ENCODE assay signal across 9 mouse cellular contexts in genomic region chr7:45068000-45068318, GRCm38 (mm10). TPM values are rescaled to one million over a fixed set of nuclear protein-coding genes. Genes with fewer than 3 reads are reported as not detected.
DNase-seq lines count a peak whose midpoint lies in the region; ATAC-seq and TF ChIP-seq lines count a peak whose summit lies in the region.
"Had no signal": no experiment of that assay in that cellular context is flagged by ENCODE, and none has a peak within 500 bp of the region (broad histone marks: within the 10 kb centered on the region; RNA-seq: fewer than 3 reads in every experiment).

No protein-coding gene starts in this region.

- H3K36me3 ChIP-seq in heart, embryonic 11.5 days (ENCODE audit: control insufficient read depth, insufficient read depth, low read length), result no peaks in the 10 kb centered on the region
- no peaks in the 10 kb centered on the region for H3K36me3 ChIP-seq in lung, embryonic 14.5 days (ENCODE audit: insufficient read depth)
- H3K36me3 ChIP-seq in splenic B cell, adult 2 months (ENCODE audit: control insufficient read depth, insufficient read depth, low read length, poor library complexity, severe bottlenecking), result no peaks in the 10 kb centered on the region

- H3K4me3 ChIP-seq in heart, embryonic 11.5 days (ENCODE audit: low read depth, low read length), result no peak overlapping the region
- no peak overlapping the region for H3K4me3 ChIP-seq in bone marrow macrophage, adult 2 months (ENCODE audit: insufficient read depth, low read length)
- H3K4me3 ChIP-seq in lung, embryonic 14.5 days (ENCODE audit: low read depth, low read length), result no peak overlapping the region
- H3K4me3 ChIP-seq: embryonic facial prominence, embryonic 13.5 days had no signal

- no peak for TF ChIP-seq POLR2A in bone marrow macrophage, adult 2 months (IDR thresholded peaks at IDR 0.05; ENCODE audit: borderline replicate concordance, low read depth, low read length)

- 0 out of 2 replicates have a peak, but pooled peaks cover 4% of the 10 kb centered on the region for H3K4me1 ChIP-seq in heart, embryonic 11.5 days (ENCODE audit: control insufficient read depth, insufficient read depth, low read length)
- H3K4me1 ChIP-seq in bone marrow macrophage, adult 2 months (ENCODE audit: control insufficient read depth, insufficient read depth, low read length), result peaks cover 16% of the 10 kb centered on the region
- H3K4me1 ChIP-seq in lung, embryonic 14.5 days (ENCODE audit: insufficient read depth), result no peaks in the 10 kb centered on the region

- H3K9ac ChIP-seq in heart, embryonic 11.5 days (ENCODE audit: low read depth, low read length), result no peak overlapping the region
- no peak overlapping the region for H3K9ac ChIP-seq in lung, embryonic 14.5 days
- H3K9ac ChIP-seq: embryonic facial prominence, embryonic 13.5 days had no signal

- 30% methylated on average over 5 of the region's 5 CpGs for WGBS in heart, embryonic 11.5 days (ENCODE audit: insufficient replicate concordance)
- WGBS in lung, embryonic 14.5 days, result 26% methylated on average over 5 of the region's 5 CpGs

- no peaks in the 10 kb centered on the region for H3K27me3 ChIP-seq in heart, embryonic 11.5 days (ENCODE audit: control insufficient read depth, insufficient read depth, low read length)
- no peaks in the 10 kb centered on the region for H3K27me3 ChIP-seq in lung, embryonic 14.5 days (ENCODE audit: insufficient read depth, low read length)
- no peaks in the 10 kb centered on the region for H3K27me3 ChIP-seq in splenic B cell, adult 2 months (ENCODE audit: control insufficient read depth, insufficient read depth, low read length, poor library complexity, severe bottlenecking)
- H3K27me3 ChIP-seq: embryonic facial prominence, embryonic 13.5 days had no signal

- peak; percentile 95 for TF ChIP-seq CTCF in bone marrow macrophage, adult 2 months (IDR thresholded peaks at IDR 0.05; ENCODE audit: low read depth, low read length)
- TF ChIP-seq CTCF in lung, embryonic 14.5 days (IDR thresholded peaks at IDR 0.05; ENCODE audit: low read depth), result peak; percentile 78

- H3K9me3 ChIP-seq in heart, embryonic 11.5 days (replicated peaks; ENCODE audit: control insufficient read depth, low read length), result no peaks in the 10 kb centered on the region
- H3K9me3 ChIP-seq in lung, embryonic 14.5 days (ENCODE audit: low read depth, low read length), result no peaks in the 10 kb centered on the region
- H3K9me3 ChIP-seq: embryonic facial prominence, embryonic 13.5 days had no signal

- no peak for ATAC-seq in heart, embryonic 11.5 days (replicated peaks; ENCODE audit: insufficient number of reproducible peaks, low FRiP score, low TSS enrichment)
- ATAC-seq in CD4-positive, CD25-positive, alpha-beta regulatory T cell, adult 4 months, result peak; percentile 60
- peak; percentile 18; the same call in 1 of the 2 replicates for ATAC-seq in lung, embryonic 14.5 days (ENCODE audit: insufficient read depth)

- H3K27ac ChIP-seq in heart, embryonic 11.5 days (ENCODE audit: low read depth, low read length), result no peak overlapping the region
- H3K27ac ChIP-seq in bone marrow macrophage, adult 2 months (ENCODE audit: insufficient read depth, low read depth, low read length), result no peak overlapping the region
- H3K27ac ChIP-seq in lung, embryonic 14.5 days (ENCODE audit: low read depth), result no peak overlapping the region
- H3K27ac ChIP-seq: embryonic facial prominence, embryonic 13.5 days had no signal

- H3K4me2 ChIP-seq in heart, embryonic 11.5 days, result no peak overlapping the region
- no peak overlapping the region for H3K4me2 ChIP-seq in lung, embryonic 14.5 days
- H3K4me2 ChIP-seq: embryonic facial prominence, embryonic 13.5 days had no signal

- peak; percentile 53 to 60 for DNase-seq in heart, adult 18-20 months
- DNase-seq in heart, postnatal 4 days, result peak; percentile 66
- DNase-seq in lung, embryonic 14.5 days, result peak; percentile 73
- peak; percentile 73 for DNase-seq in splenic B cell, adult 2 months (ENCODE audit: low read depth, low spot score)
- DNase-seq in MN1 (ENCODE audit: low spot score), result no peak

RNA-seq across cellular contexts. Expression of gene Prrg2, which starts 5.5 kb away (rescaled TPM):
- 1 to 10 TPM; 7.8 TPM for total RNA-seq in heart, adult 18-20 months (2021)
- polyA plus RNA-seq in heart, embryonic 11.5 days (2014; fragmentation: Nextera tagmentation; extraction: Ambion mirVana), result 11.7 and 13.3 TPM in 2 replicates
- 1 to 10 TPM; 1.7 to 2.8 TPM for polyA plus RNA-seq in CD4-positive, CD25-positive, alpha-beta regulatory T cell, adult 4 months (2017; shearing (Covaris generic))
- 22.9 and 23.6 TPM in 2 replicates for polyA plus RNA-seq in bone marrow macrophage, adult 2 months (2012; ENCODE audit: insufficient read depth, insufficient read length, missing spikeins)
- total RNA-seq in heart, postnatal 4 days (2021), result 10 to 100 TPM in 1 of 2 experiments, 1 to 10 TPM in 1; 9.5 to 10.2 TPM
- polyA plus RNA-seq in lung, embryonic 14.5 days (2014; fragmentation: Nextera tagmentation; extraction: Ambion mirVana), result 18.1 and 19.2 TPM in 2 replicates

RNA-seq across cellular contexts. Expression of gene Nosip, which starts 5.7 kb away (rescaled TPM):
- 10 to 100 TPM; 29.6 to 35.2 TPM for total RNA-seq in heart, adult 18-20 months (2021)
- 54.2 and 58.9 TPM in 2 replicates for polyA plus RNA-seq in heart, embryonic 11.5 days (2014; fragmentation: Nextera tagmentation; extraction: Ambion mirVana)
- 100 to 1,000 TPM; 158 to 199 TPM for polyA plus RNA-seq in CD4-positive, CD25-positive, alpha-beta regulatory T cell, adult 4 months (2017; shearing (Covaris generic))
- 68.2 and 68.9 TPM in 2 replicates for polyA plus RNA-seq in bone marrow macrophage, adult 2 months (2012; ENCODE audit: insufficient read depth, insufficient read length, missing spikeins)
- 10 to 100 TPM; 31.7 to 34.6 TPM for total RNA-seq in heart, postnatal 4 days (2021)
- polyA plus RNA-seq in lung, embryonic 14.5 days (2014; fragmentation: Nextera tagmentation; extraction: Ambion mirVana), result 68.6 and 71.9 TPM in 2 replicates

RNA-seq across cellular contexts. Expression of gene Prr12, which starts 15.3 kb away (rescaled TPM):
- total RNA-seq in heart, adult 18-20 months (2021), result 10 to 100 TPM; 21.5 to 21.9 TPM
- polyA plus RNA-seq in heart, embryonic 11.5 days (2014; fragmentation: Nextera tagmentation; extraction: Ambion mirVana), result 7.9 and 12.1 TPM in 2 replicates
- 10 to 100 TPM; 10.8 to 10.9 TPM for polyA plus RNA-seq in CD4-positive, CD25-positive, alpha-beta regulatory T cell, adult 4 months (2017; shearing (Covaris generic))
- 19.3 and 22.5 TPM in 2 replicates for polyA plus RNA-seq in bone marrow macrophage, adult 2 months (2012; ENCODE audit: insufficient read depth, insufficient read length, missing spikeins)
- total RNA-seq in heart, postnatal 4 days (2021), result 10 to 100 TPM; 35.4 to 36.7 TPM
- polyA plus RNA-seq in lung, embryonic 14.5 days (2014; fragmentation: Nextera tagmentation; extraction: Ambion mirVana), result 14.2 and 16.2 TPM in 2 replicates

RNA-seq across cellular contexts. Expression of gene Rcn3, which starts 24.1 kb away (rescaled TPM):
- 10 to 100 TPM; 20.0 to 20.7 TPM for total RNA-seq in heart, adult 18-20 months (2021)
- 339 and 341 TPM in 2 replicates for polyA plus RNA-seq in heart, embryonic 11.5 days (2014; fragmentation: Nextera tagmentation; extraction: Ambion mirVana)
- polyA plus RNA-seq in CD4-positive, CD25-positive, alpha-beta regulatory T cell, adult 4 months (2017; shearing (Covaris generic)), result 10 to 100 TPM in 1 of 2 experiments, 1 to 10 TPM in 1; 7.6 to 66.3 TPM
- 3.1 and 4.6 TPM in 2 replicates for polyA plus RNA-seq in bone marrow macrophage, adult 2 months (2012; ENCODE audit: insufficient read depth, insufficient read length, missing spikeins)
- total RNA-seq in heart, postnatal 4 days (2021), result 10 to 100 TPM; 88.0 to 90.9 TPM
- polyA plus RNA-seq in lung, embryonic 14.5 days (2014; fragmentation: Nextera tagmentation; extraction: Ambion mirVana), result 344 and 360 TPM in 2 replicates

RNA-seq across cellular contexts. Expression of gene Fcgrt, which starts 35.7 kb away (rescaled TPM):
- total RNA-seq in heart, adult 18-20 months (2021), result 10 to 100 TPM; 60.3 to 66.8 TPM
- polyA plus RNA-seq in heart, embryonic 11.5 days (2014; fragmentation: Nextera tagmentation; extraction: Ambion mirVana), result 15.1 and 20.5 TPM in 2 replicates
- polyA plus RNA-seq in CD4-positive, CD25-positive, alpha-beta regulatory T cell, adult 4 months (2017; shearing (Covaris generic)), result 1 to 10 TPM; 2.3 to 3.8 TPM
- polyA plus RNA-seq in bone marrow macrophage, adult 2 months (2012; ENCODE audit: insufficient read depth, insufficient read length, missing spikeins), result 149 and 150 TPM in 2 replicates
- 10 to 100 TPM; 35.3 to 41.1 TPM for total RNA-seq in heart, postnatal 4 days (2021)
- 56.4 and 57.0 TPM in 2 replicates for polyA plus RNA-seq in lung, embryonic 14.5 days (2014; fragmentation: Nextera tagmentation; extraction: Ambion mirVana)
